Mouse (Mus musculus): ENCODE data around the gene Lhx2. TPM values are rescaled to one million over a fixed set of nuclear protein-coding genes. Genes with fewer than 3 reads are reported as not detected.

The Lhx2 gene
- polyA plus RNA-seq, 1 experiment from 2014 or later = 11.0 TPM

GRCm38 (mm10) chr2:38340626-38341200, 1.6 kb downstream of the Lhx2 start:
- ATAC-seq (replicated peaks; ENCODE audit: low FRiP score) (no peak), DNase-seq (ENCODE audit: low spot score) (no peak)
- peaks cover 99% of the 10 kb centered on the region for H3K27me3 ChIP-seq (replicated peaks; ENCODE audit: control insufficient read depth, insufficient read depth, low read length)
- no peaks in the 10 kb centered on the region for H3K9me3 ChIP-seq (ENCODE audit: control insufficient read depth, low read length)
- no peak overlapping the region for H3K4me3 ChIP-seq (ENCODE audit: low read depth, low read length)
- no peak overlapping the region for H3K4me2 ChIP-seq
- H3K36me3 ChIP-seq (ENCODE audit: control insufficient read depth, insufficient read depth, low read length) = no peaks in the 10 kb centered on the region
- 2% methylated on average over 10 of the region's 10 CpGs for WGBS
- peaks cover 3% of the 10 kb centered on the region; the same call in 1 of the 2 replicates for H3K4me1 ChIP-seq (replicated peaks; ENCODE audit: control insufficient read depth, insufficient read depth, low read length)
- H3K27ac ChIP-seq (ENCODE audit: low read depth, low read length) = no peak overlapping the region
- H3K9ac ChIP-seq (ENCODE audit: low read depth, low read length) = no peak overlapping the region

DNA sequence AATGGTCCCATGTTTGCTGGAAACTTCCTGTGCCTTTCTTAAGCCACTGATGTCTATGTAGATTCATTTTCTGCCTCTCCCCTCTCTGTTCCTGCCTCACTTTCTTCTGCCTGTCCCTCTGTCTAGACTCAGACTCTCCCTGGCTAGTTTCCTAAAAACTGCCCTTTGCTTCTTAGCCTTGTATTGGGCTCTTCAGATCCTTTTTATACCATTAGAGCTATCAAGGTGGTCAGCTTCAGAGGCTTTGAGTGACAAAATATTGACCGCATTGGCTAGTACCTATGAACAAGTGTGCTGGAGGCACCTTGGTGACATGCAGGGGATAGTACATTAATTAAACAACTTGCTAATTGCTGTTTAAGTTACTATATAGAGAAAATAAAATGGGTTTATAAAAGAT, 4.5 kb downstream of the Lhx2 start:
- Histone ChIP-seq H3K4me1 (replicated peaks; ENCODE audit: control insufficient read depth, insufficient read depth, low read length) (peaks cover 3% of the 10 kb centered on the region), H3K27ac (ENCODE audit: low read depth, low read length) (no peak overlapping the region), H3K9ac (ENCODE audit: low read depth, low read length) (no peak overlapping the region), H3K36me3 (ENCODE audit: control insufficient read depth, insufficient read depth, low read length) (no peaks in the 10 kb centered on the region), H3K27me3 (replicated peaks; ENCODE audit: control insufficient read depth, insufficient read depth, low read length) (peaks cover 99% of the 10 kb centered on the region), H3K4me3 (ENCODE audit: low read depth, low read length) (no peak overlapping the region), H3K4me2 (no peak overlapping the region), H3K9me3 (ENCODE audit: control insufficient read depth, low read length) (no peaks in the 10 kb centered on the region)
- DNase-seq (ENCODE audit: low spot score) = no peak
- WGBS = 31% methylated on average over 1 of the region's 1 CpGs
- no peak for ATAC-seq (replicated peaks; ENCODE audit: low FRiP score)

DNA sequence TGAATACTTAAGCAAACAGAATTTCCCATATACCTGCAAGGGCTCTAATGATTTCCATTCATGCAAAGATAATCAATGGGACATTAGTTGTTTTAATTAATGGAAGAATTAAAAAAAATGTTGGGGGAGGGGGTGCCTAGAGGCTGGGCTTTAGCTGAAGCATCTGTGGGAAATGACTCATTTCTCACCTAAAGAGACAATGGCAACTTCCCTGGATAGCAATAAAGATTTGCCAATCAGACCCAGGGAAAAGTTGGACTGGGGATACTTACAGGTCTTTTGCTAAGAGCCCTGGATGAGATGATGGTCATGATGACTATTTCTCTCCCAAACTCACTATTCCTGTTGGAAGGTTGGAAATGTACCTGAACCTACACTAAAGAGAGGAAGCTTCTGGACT, 5.6 kb downstream of the Lhx2 start:
- no peak overlapping the region for H3K9ac ChIP-seq (ENCODE audit: low read depth, low read length)
- H3K27me3 ChIP-seq (replicated peaks; ENCODE audit: control insufficient read depth, insufficient read depth, low read length) = peaks cover 99% of the 10 kb centered on the region
- ATAC-seq (replicated peaks; ENCODE audit: low FRiP score) = no peak
- H3K4me1 ChIP-seq (replicated peaks; ENCODE audit: control insufficient read depth, insufficient read depth, low read length) = no peaks in the 10 kb centered on the region; the same call in 1 of the 2 replicates
- no peaks in the 10 kb centered on the region for H3K36me3 ChIP-seq (ENCODE audit: control insufficient read depth, insufficient read depth, low read length)
- no peaks in the 10 kb centered on the region for H3K9me3 ChIP-seq (ENCODE audit: control insufficient read depth, low read length)
- no peak overlapping the region for H3K4me2 ChIP-seq
- no peak for DNase-seq (ENCODE audit: low spot score)
- H3K27ac ChIP-seq (ENCODE audit: low read depth, low read length) = no peak overlapping the region
- no peak overlapping the region for H3K4me3 ChIP-seq (ENCODE audit: low read depth, low read length)

GRCm38 (mm10) chr2:38346417-38346816, 7.3 kb downstream of the Lhx2 start:
- H3K4me3 ChIP-seq (ENCODE audit: low read depth, low read length) = no peak overlapping the region
- ATAC-seq (replicated peaks; ENCODE audit: low FRiP score) (no peak), DNase-seq (ENCODE audit: low spot score) (no peak)
- H3K27me3 ChIP-seq (replicated peaks; ENCODE audit: control insufficient read depth, insufficient read depth, low read length) = peaks cover 99% of the 10 kb centered on the region
- H3K36me3 ChIP-seq (ENCODE audit: control insufficient read depth, insufficient read depth, low read length) = no peaks in the 10 kb centered on the region
- no peak overlapping the region for H3K4me2 ChIP-seq
- no peaks in the 10 kb centered on the region for H3K9me3 ChIP-seq (ENCODE audit: control insufficient read depth, low read length)
- peaks cover 5% of the 10 kb centered on the region for H3K4me1 ChIP-seq (replicated peaks; ENCODE audit: control insufficient read depth, insufficient read depth, low read length)
- 5% methylated on average over 6 of the region's 6 CpGs for WGBS
- no peak overlapping the region for H3K9ac ChIP-seq (ENCODE audit: low read depth, low read length)
- no peak overlapping the region for H3K27ac ChIP-seq (ENCODE audit: low read depth, low read length)

DNA sequence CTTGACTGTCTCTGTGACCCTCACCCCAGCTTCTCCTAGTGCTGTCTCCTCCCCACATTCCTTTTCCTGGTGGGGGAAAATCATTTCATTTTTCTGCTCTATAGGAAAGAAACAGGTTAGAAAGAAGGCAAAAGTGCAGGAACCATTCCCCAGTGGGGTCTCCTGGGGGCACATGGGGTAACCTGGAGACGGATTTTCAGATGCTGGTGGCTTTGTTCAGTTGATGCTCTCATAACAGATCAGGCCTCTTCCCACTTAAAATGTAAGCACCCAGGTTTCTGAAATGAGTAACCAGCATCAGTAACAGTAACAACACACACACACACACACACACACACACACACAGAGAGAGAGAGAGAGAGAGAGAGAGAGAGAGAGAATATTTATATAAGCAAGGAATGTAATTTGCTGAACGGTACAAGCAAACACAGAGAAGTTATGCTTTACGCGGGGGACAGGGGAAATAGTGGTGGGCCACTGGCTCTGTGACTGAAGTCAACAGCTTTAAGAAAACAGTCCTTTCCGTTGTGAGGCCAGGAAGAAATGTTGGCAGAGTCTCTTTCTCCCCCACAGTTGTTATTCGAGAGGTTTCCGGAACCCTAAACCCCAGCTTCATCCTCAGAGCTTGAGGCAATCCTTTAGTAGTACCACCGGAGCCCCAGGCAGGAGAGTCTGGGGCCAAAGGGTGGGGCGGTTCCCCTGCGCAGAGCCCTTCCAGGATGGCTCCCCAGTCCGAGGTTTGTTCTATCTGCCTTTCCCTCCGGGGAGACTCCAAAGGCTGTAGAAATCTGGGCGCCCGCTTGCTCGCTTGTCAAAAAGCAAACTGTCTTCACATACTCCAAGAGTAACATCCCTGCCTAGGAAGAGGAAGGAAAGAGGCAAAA, 8.0 kb downstream of the Lhx2 start:
- Histone ChIP-seq H3K36me3 (ENCODE audit: control insufficient read depth, insufficient read depth, low read length) (no peaks in the 10 kb centered on the region), H3K9ac (ENCODE audit: low read depth, low read length) (no peak overlapping the region), H3K4me2 (peak overlapping the region; percentile 56), H3K27ac (ENCODE audit: low read depth, low read length) (no peak overlapping the region), H3K4me3 (ENCODE audit: low read depth, low read length) (peak overlapping the region; percentile 38; the same call in 1 of the 2 replicates), H3K4me1 (replicated peaks; ENCODE audit: control insufficient read depth, insufficient read depth, low read length) (peaks cover 5% of the 10 kb centered on the region), H3K9me3 (ENCODE audit: control insufficient read depth, low read length) (no peaks in the 10 kb centered on the region), H3K27me3 (replicated peaks; ENCODE audit: control insufficient read depth, insufficient read depth, low read length) (peaks cover 99% of the 10 kb centered on the region)
- WGBS = 3% methylated on average over 15 of the region's 15 CpGs
- no peak for ATAC-seq (replicated peaks; ENCODE audit: low FRiP score)
- no peak for DNase-seq (ENCODE audit: low spot score)

- DNase-seq (ENCODE audit: low spot score) = no peak
- H3K4me3 ChIP-seq (ENCODE audit: low read depth, low read length) = peak overlapping the region; percentile 38
- H3K4me1 ChIP-seq (replicated peaks; ENCODE audit: control insufficient read depth, insufficient read depth, low read length) = peaks cover 5% of the 10 kb centered on the region
- H3K4me2 ChIP-seq = peak overlapping the region; percentile 56
- H3K9me3 ChIP-seq (ENCODE audit: control insufficient read depth, low read length) = no peaks in the 10 kb centered on the region
- ATAC-seq (replicated peaks; ENCODE audit: low FRiP score) = no peak
- H3K9ac ChIP-seq (ENCODE audit: low read depth, low read length) = peak overlapping the region; percentile 8; the same call in 1 of the 2 replicates
- H3K27ac ChIP-seq (ENCODE audit: low read depth, low read length) = no peak overlapping the region
- no peaks in the 10 kb centered on the region for H3K36me3 ChIP-seq (ENCODE audit: control insufficient read depth, insufficient read depth, low read length)
- under 1% methylated on average over 53 of the region's 54 CpGs for WGBS
- peaks cover 100% of the 10 kb centered on the region for H3K27me3 ChIP-seq (replicated peaks; ENCODE audit: control insufficient read depth, insufficient read depth, low read length)
Measured at GRCm38 (mm10) chr2:38347811-38348551, 8.9 kb downstream of the Lhx2 start.

DNA sequence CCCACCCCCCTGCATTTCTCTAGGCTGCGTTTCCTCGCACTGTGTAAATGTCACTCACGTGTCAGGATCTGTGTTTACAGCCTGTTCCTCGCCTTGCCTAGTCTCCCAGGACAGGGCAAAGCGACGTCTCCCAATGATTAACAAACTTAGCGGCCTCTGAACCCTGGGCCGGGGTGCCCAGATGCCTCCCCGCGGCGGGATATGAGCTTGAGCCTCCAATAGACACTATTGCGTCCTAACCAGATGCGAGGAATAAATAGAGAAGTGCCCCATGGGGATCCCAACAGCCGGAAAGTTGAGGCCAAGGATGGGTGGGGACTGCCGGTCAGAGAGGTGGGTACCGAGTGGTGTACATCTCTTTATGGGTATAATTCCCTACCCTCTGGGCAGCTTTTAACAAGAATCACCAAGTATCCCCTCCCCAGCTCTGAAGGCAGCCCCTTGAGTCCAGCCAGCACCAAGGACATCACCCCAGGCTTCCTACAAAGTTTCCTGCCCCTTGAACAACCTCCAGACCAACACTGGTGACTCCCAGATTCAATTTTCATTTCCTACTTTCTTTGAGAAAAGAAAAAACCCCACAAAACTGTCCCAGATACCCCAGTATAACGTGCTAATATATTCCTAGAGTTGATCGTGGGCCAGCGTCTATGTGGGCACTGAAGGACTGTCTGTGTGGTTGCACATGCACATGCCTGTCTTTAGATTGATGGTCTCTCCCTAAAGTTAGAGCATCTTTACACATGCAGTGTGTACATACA, 9.8 kb downstream of the Lhx2 start:
- no peak overlapping the region for H3K4me3 ChIP-seq (ENCODE audit: low read depth, low read length)
- peaks cover 5% of the 10 kb centered on the region for H3K4me1 ChIP-seq (replicated peaks; ENCODE audit: control insufficient read depth, insufficient read depth, low read length)
- H3K9ac ChIP-seq (ENCODE audit: low read depth, low read length) = no peak overlapping the region
- ATAC-seq (replicated peaks; ENCODE audit: low FRiP score) (no peak), DNase-seq (ENCODE audit: low spot score) (no peak)
- H3K27me3 ChIP-seq (replicated peaks; ENCODE audit: control insufficient read depth, insufficient read depth, low read length) = peaks cover 100% of the 10 kb centered on the region
- 2% methylated on average over 19 of the region's 19 CpGs for WGBS
- peak overlapping the region; percentile 56 for H3K4me2 ChIP-seq
- no peaks in the 10 kb centered on the region for H3K36me3 ChIP-seq (ENCODE audit: control insufficient read depth, insufficient read depth, low read length)
- no peaks in the 10 kb centered on the region for H3K9me3 ChIP-seq (ENCODE audit: control insufficient read depth, low read length)
- H3K27ac ChIP-seq (ENCODE audit: low read depth, low read length) = no peak overlapping the region

All from liver, embryonic 11.5 days (tissue).